Mouse (Mus musculus): ENCODE measurements at regions not wholly inside any gene's neighbourhood (a gene's known extent, or its start where the extent isn't known, plus 50 kb on each side); places are given as distances from the start of the nearest gene placed in this dataset.

DNA sequence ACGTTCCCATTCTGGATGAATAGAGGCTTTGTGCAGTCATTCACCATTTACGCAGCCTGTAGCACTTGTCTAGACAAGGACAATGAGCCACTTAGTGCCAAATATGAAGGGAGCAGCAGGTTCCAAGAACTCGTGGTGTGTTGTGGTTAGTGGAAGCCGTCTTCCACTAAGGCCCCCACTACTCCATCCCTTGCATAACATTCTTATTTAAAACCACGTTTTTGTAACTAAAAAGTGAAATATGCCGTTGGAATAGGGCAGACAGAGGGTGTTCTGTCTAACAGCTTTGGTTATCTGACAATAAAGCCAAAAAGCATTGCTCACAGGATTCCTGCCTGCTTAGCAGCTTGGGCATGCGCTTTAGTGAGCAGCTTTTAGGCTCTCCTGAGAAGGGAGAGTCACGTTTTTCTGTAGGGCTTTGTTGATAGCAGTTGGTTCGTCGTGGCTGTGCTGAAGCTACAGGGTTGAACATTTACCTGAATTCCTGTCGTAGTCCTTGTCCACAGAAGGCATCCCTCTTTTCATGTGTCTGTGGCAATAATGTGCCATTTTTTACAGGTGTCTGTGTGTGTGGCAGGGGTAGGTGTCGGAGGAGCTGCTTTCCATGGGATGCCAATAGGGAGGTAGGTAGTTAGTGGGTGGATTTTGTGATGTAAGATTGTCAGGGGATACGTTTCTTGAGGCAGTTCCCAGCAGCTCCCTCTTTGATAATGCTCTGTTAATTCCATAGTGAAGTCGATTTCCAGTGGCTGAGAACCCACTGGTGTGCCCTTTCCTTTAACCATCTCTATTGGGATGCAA is 221.9 kb downstream of the 1700064H15Rik start:
- TF ChIP-seq POLR2A (IDR thresholded peaks at IDR 0.05; ENCODE audit: low read depth, low read length) = no peak
- no peak for TF ChIP-seq CTCF (IDR thresholded peaks at IDR 0.05; ENCODE audit: borderline replicate concordance, insufficient read depth, low read length)
- Histone ChIP-seq H3K27ac (ENCODE audit: insufficient read depth, low read length) (peak overlapping the region; percentile 44; the same call in 1 of the 2 replicates), H3K4me1 (ENCODE audit: control insufficient read depth, insufficient read depth, low read length) (peaks cover 6% of the 10 kb centered on the region; the same call in 1 of the 2 replicates), H3K4me3 (ENCODE audit: insufficient read depth, low read length) (no peak overlapping the region)

DNA sequence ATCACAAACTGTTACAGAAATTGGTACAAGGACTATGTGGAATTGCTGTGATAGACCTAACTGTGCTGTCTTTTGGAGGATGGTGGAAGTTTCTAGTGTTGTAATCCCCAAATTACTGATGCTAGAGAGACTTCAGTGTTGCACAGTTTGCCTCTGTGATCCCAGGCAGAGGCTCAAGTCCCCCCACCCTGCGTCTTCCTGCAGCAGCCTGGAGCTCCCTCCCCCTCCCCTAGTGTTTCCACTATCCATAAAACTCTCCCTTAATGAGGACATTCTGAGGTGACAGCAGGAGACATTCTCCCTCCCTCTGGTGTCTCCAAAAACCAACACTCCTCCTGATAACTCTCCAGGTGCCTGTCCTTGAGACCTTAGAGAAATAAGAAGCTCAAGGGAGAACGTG is 242.8 kb downstream of the 1700064H15Rik start:
- TF ChIP-seq POLR2A (IDR thresholded peaks at IDR 0.05; ENCODE audit: low read depth, low read length) (no peak), CTCF (IDR thresholded peaks at IDR 0.05; ENCODE audit: borderline replicate concordance, insufficient read depth, low read length) (no peak)
- H3K4me1 ChIP-seq (ENCODE audit: control insufficient read depth, insufficient read depth, low read length) = no peaks in the 10 kb centered on the region
- H3K4me3 ChIP-seq (ENCODE audit: insufficient read depth, low read length) = no peak overlapping the region
- H3K27ac ChIP-seq (ENCODE audit: insufficient read depth, low read length) = no peak overlapping the region

DNA sequence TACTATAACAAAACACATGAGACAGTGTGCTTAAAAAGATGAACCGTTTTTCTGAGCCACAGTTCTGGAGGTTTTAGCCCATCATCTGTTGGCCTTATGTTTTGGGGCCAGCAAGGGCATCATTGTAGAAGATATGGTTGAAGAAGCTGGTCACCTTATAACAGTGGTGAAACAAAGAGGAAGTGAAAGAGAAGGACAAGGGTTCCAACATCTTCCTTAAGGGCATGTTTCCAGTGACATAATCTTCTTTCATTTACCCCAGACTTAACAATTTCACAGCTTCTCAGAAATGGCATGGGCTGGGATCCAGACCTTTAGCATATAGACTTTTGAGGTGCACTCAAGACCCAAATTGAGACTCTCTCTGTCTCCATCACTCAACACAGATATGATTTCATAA is 259.5 kb downstream of the 1700064H15Rik start:
- Histone ChIP-seq H3K4me3 (ENCODE audit: insufficient read depth, low read length) (no peak overlapping the region), H3K27ac (ENCODE audit: insufficient read depth, low read length) (no peak overlapping the region), H3K4me1 (ENCODE audit: control insufficient read depth, insufficient read depth, low read length) (no peaks in the 10 kb centered on the region)
- TF ChIP-seq POLR2A (IDR thresholded peaks at IDR 0.05; ENCODE audit: low read depth, low read length) = no peak
- TF ChIP-seq CTCF (IDR thresholded peaks at IDR 0.05; ENCODE audit: borderline replicate concordance, insufficient read depth, low read length) = no peak

DNA sequence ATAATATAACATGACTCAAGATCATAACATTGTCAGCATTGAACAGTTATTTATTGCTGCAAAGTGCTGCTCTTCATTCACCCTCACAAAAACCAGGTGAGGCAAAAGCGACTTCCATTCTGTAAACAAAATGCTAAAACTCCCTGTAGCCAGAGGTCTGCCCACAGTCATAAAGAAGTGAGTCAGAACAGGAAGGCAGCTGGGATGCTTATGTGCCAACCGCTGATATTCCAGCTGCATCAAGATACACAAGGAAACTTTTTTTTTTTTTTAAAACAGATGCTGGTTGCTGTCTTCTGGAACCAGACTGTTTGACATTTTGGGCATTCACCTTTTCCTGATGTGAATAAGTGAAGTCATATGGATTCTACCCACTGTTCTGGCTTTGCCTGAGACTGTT is 260.7 kb downstream of the 1700064H15Rik start:
- Histone ChIP-seq H3K4me1 (ENCODE audit: control insufficient read depth, insufficient read depth, low read length) (no peaks in the 10 kb centered on the region), H3K4me3 (ENCODE audit: insufficient read depth, low read length) (no peak overlapping the region), H3K27ac (ENCODE audit: insufficient read depth, low read length) (no peak overlapping the region)
- TF ChIP-seq CTCF (IDR thresholded peaks at IDR 0.05; ENCODE audit: borderline replicate concordance, insufficient read depth, low read length) (no peak), POLR2A (IDR thresholded peaks at IDR 0.05; ENCODE audit: low read depth, low read length) (no peak)

All from embryonic fibroblast, embryonic 13.5 days (primary cell).